Mouse (Mus musculus) cortical plate, adult 2 months (tissue): ENCODE data around the gene Phpt1.

Experiments used
- CTCF ChIP-seq: fragments of 200-500 bp; IDR thresholded peaks from 2 replicates; pipeline ENCODE4 v1.5.1; 2011; ENCODE audit warnings: mild to moderate bottlenecking, control low read depth, low read length; ENCODE audit not compliant: insufficient read depth; ENCODE audit errors: extremely low read depth
- POLR2A ChIP-seq: fragments of 200-500 bp; IDR thresholded peaks from 2 replicates; pipeline ENCODE4 v1.6.1; 2011; ENCODE audit warnings: mild to moderate bottlenecking, low read length, control low read depth; ENCODE audit not compliant: insufficient read depth; ENCODE audit errors: extremely low read depth

DNA sequence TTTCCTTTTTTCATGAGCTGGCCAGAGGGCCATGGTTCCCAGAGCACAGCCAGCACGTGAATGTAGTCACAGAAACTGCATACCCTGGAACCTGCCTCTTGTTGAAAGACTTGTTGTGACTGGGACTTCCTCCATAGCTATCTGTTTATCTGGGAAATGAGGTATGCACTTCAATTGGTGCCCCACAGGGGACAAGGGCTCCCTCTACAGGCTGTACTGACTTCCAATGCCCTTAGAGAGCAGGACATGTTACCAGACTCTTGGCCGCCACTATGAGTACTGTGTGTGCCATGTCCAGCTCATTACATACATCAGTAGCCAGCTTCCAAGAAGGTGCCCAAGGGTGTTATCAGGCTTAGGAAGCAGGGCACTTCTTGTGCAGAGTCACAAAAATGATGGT is 16.8 kb upstream of the Phpt1 start:
- TF ChIP-seq CTCF (peak; percentile 52), POLR2A (no peak)
